In the genomic region with DNA sequence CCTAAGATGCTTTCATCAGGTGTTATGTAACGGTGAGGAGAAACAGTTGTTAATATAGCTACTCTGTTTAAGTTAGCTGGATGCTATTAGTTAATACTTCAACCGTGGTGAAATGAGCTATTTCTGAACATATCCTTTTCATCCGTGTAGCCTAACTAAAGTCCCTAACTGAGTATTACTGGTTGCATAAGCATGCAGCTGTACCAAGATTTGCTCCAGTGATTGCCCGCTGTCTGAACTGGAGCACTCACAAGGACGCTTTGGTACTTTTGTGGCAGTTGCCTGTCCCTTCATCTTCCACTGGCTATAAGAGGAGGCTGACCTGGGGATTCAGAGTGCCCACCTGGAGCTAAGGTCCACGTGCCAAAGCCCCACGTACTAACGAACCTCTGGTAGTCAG, we compare ENCODE assay signal across 27 mouse cellular contexts.
DNase-seq lines count a peak whose midpoint lies in the region; ATAC-seq and TF ChIP-seq lines count a peak whose summit lies in the region.
"Had no signal": no experiment of that assay in that cellular context is flagged by ENCODE, and none has a peak within 500 bp of the region (broad histone marks: within the 10 kb centered on the region; RNA-seq: fewer than 3 reads in every experiment).

No protein-coding gene starts in this region.

- no peak overlapping the region; a peak in 1 of 4 replicates for H3K27ac ChIP-seq in heart, embryonic 14.5 days (replicated peaks in 1 of 2; ENCODE audit: control insufficient read depth in 1 of 2, insufficient read depth in 1 of 2, low read depth in 2 of 2, low read length in 2 of 2)
- no peak overlapping the region for H3K27ac ChIP-seq in kidney, adult 2 months (ENCODE audit: insufficient read depth, low read depth, low read length)
- no peak overlapping the region for H3K27ac ChIP-seq in kidney, embryonic 15.5 days
- 0 out of 2 replicates have a peak overlapping the region, but pooled peaks have one; percentile 66 for H3K27ac ChIP-seq in limb, embryonic 10.5 days
- H3K27ac ChIP-seq: forebrain, embryonic 13.5 days; liver, embryonic 12.5 days; midbrain, embryonic 12.5 days; neural tube, embryonic 13.5 days had no signal

- no peak for TF ChIP-seq POLR2A in kidney, adult 2 months (IDR thresholded peaks at IDR 0.05; ENCODE audit: low read depth, low read length)

- TF ChIP-seq CTCF in kidney, adult 2 months (conservative IDR thresholded peaks at IDR 0.05; ENCODE audit: insufficient read depth, insufficient read length, low read depth, low read length) = no peak
- TF ChIP-seq CTCF in Patski (IDR thresholded peaks at IDR 0.05) = no peak

- POLR2A ChIA-PET in Patski (lab: Charles Lee) = interaction anchor here (1.2 kb wide), 1 partner anchor 128 kb away, joined by 3 read pairs; no protein-coding TSS in a partner anchor

- H3K4me3 ChIP-seq in heart, embryonic 14.5 days (ENCODE audit: control insufficient read depth in 1 of 2, insufficient read depth in 1 of 2, low read depth in 1 of 2, low read length in 2 of 2) = no peak overlapping the region
- no peak overlapping the region for H3K4me3 ChIP-seq in kidney, adult 2 months (ENCODE audit: insufficient read depth, low read depth, low read length)
- no peak overlapping the region for H3K4me3 ChIP-seq in kidney, embryonic 15.5 days (replicated peaks)
- H3K4me3 ChIP-seq in limb, embryonic 10.5 days = no peak overlapping the region
- H3K4me3 ChIP-seq: forebrain, embryonic 13.5 days; liver, embryonic 12.5 days; midbrain, embryonic 12.5 days; neural tube, embryonic 13.5 days had no signal

- no peak for DNase-seq in heart, postnatal 25 days (ENCODE audit: low spot score)
- DNase-seq in kidney, adult 2 months = peak; percentile 42
- DNase-seq in Patski (ENCODE audit: low read depth, low spot score) = no peak
- DNase-seq in limb, embryonic 10.5 days (ENCODE audit: low spot score) = no peak
- DNase-seq in T-cell, adult 2 months (ENCODE audit: low spot score) = no peak
- DNase-seq: adrenal gland, adult 2 months; adrenal gland, postnatal 36 days; cerebellum, adult 2 months; cerebellum, postnatal 14 days; gastrocnemius, postnatal 25 days; heart, adult 11 months; heart, postnatal 10 days; kidney, adult 11 months; kidney, postnatal 10 days; liver, postnatal 0 days; lung, postnatal 36 days; right cerebral cortex, postnatal 4 days; thymus, postnatal 14 days had no signal

- CTCF ChIA-PET in Patski (lab: Charles Lee) = interaction anchor here (0.8 to 1.5 kb wide), 7 partner anchors 10 to 146 kb away, joined by 3 to 5 read pairs (median 3); no protein-coding TSS in a partner anchor

- no peak overlapping the region for H3K9ac ChIP-seq in heart, embryonic 14.5 days (ENCODE audit: low read length)
- H3K9ac ChIP-seq in kidney, embryonic 15.5 days = no peak overlapping the region
- H3K9ac ChIP-seq: forebrain, embryonic 13.5 days; liver, embryonic 12.5 days; liver, postnatal 0 days; midbrain, embryonic 12.5 days; neural tube, embryonic 13.5 days had no signal

- ATAC-seq in heart, embryonic 14.5 days (ENCODE audit: insufficient number of reproducible peaks, insufficient read depth, low FRiP score, low read depth) = no peak
- no peak for ATAC-seq in kidney, embryonic 15.5 days (replicated peaks; ENCODE audit: low FRiP score)
- ATAC-seq in Patski = peak; percentile 61
- ATAC-seq: activated CD4-positive, CD25-positive, alpha-beta regulatory T cell, adult 4 months; CD4-positive, CD25-positive, alpha-beta regulatory T cell, adult 4 months; forebrain, embryonic 13.5 days; hindbrain, embryonic 16.5 days; liver, embryonic 12.5 days; liver, postnatal 0 days had no signal

- H3K4me2 ChIP-seq in heart, embryonic 14.5 days (ENCODE audit: low read length) = peak overlapping the region; percentile 23
- H3K4me2 ChIP-seq in kidney, embryonic 15.5 days = no peak overlapping the region
- H3K4me2 ChIP-seq: forebrain, embryonic 13.5 days; liver, embryonic 12.5 days; midbrain, embryonic 12.5 days; neural tube, embryonic 13.5 days had no signal

- no peaks in the 10 kb centered on the region for H3K36me3 ChIP-seq in heart, embryonic 14.5 days (ENCODE audit: control insufficient read depth, insufficient read depth, low read length)
- no peaks in the 10 kb centered on the region for H3K36me3 ChIP-seq in kidney, adult 2 months (ENCODE audit: control insufficient read depth, insufficient read depth, low read length)
- no peaks in the 10 kb centered on the region for H3K36me3 ChIP-seq in kidney, embryonic 15.5 days
- no peaks in the 10 kb centered on the region for H3K36me3 ChIP-seq in limb, embryonic 10.5 days
- H3K36me3 ChIP-seq: liver, embryonic 12.5 days; midbrain, embryonic 12.5 days; neural tube, embryonic 13.5 days had no signal

- H3K27me3 ChIP-seq in heart, embryonic 14.5 days (ENCODE audit: control insufficient read depth, insufficient read depth, low read length) = no peaks in the 10 kb centered on the region
- H3K27me3 ChIP-seq in kidney, adult 2 months (replicated peaks; ENCODE audit: control insufficient read depth, insufficient read depth, low read length) = no peaks in the 10 kb centered on the region; the same call in 1 of the 2 replicates
- H3K27me3 ChIP-seq in kidney, embryonic 15.5 days = no peaks in the 10 kb centered on the region
- no peaks in the 10 kb centered on the region for H3K27me3 ChIP-seq in Patski
- H3K27me3 ChIP-seq in limb, embryonic 10.5 days (ENCODE audit: low read depth, poor library complexity, severe bottlenecking) = no peaks in the 10 kb centered on the region
- H3K27me3 ChIP-seq: forebrain, embryonic 13.5 days; liver, embryonic 12.5 days; neural tube, embryonic 13.5 days had no signal

- H3K9me3 ChIP-seq in heart, embryonic 14.5 days (ENCODE audit: control insufficient read depth, low read length) = no peaks in the 10 kb centered on the region
- H3K9me3 ChIP-seq in kidney, embryonic 15.5 days (replicated peaks) = no peaks in the 10 kb centered on the region
- H3K9me3 ChIP-seq in limb, embryonic 10.5 days (replicated peaks) = no peaks in the 10 kb centered on the region
- H3K9me3 ChIP-seq: forebrain, embryonic 13.5 days; liver, embryonic 12.5 days; midbrain, embryonic 12.5 days; neural tube, embryonic 13.5 days had no signal

- in situ Hi-C loops in Patski (cut with MboI; ENCODE audit: low pct_unique_long_range_greater_than_20kb) = no loop called here

- intact Hi-C loops in heart, postnatal 25 days (cut with DNase I) = no loop called here

- 62% methylated on average over 8 of the region's 8 CpGs for WGBS in heart, embryonic 14.5 days
- 46% methylated on average over 8 of the region's 8 CpGs for WGBS in kidney, adult 2 months
- 70% methylated on average over 8 of the region's 8 CpGs for WGBS in kidney, embryonic 15.5 days
- WGBS in limb, embryonic 10.5 days = 78% methylated on average over 8 of the region's 8 CpGs

- peaks cover 14 to 55% of the 10 kb centered on the region in 2 experiments for H3K4me1 ChIP-seq in heart, embryonic 14.5 days (ENCODE audit: control insufficient read depth in 2 of 2, insufficient read depth in 2 of 2, low read length in 2 of 2)
- H3K4me1 ChIP-seq in kidney, adult 2 months (ENCODE audit: control insufficient read depth, insufficient read depth, low read length) = peaks cover 7% of the 10 kb centered on the region
- peaks cover 10% of the 10 kb centered on the region for H3K4me1 ChIP-seq in kidney, embryonic 15.5 days
- H3K4me1 ChIP-seq in limb, embryonic 10.5 days = peaks cover 23% of the 10 kb centered on the region
- H3K4me1 ChIP-seq: liver, embryonic 12.5 days had no signal
